Mouse (Mus musculus) G1E (cell line): ENCODE results near the gene Kcnh6.

Source experiments
- CTCF ChIP-seq: IDR thresholded peaks from 2 replicates; pipeline ENCODE4 v1.5.1; 2012; ENCODE audit warnings: low read depth, low read length, inconsistent platforms, mixed read lengths
- GATA1 ChIP-seq: IDR thresholded peaks from 2 replicates; pipeline ENCODE4 v1.6.1; 2012; ENCODE audit warnings: borderline replicate concordance, low read length, inconsistent platforms, mixed read lengths
- POLR2AphosphoS5 ChIP-seq: IDR thresholded peaks from 2 replicates; pipeline ENCODE4 v1.6.1; 2012; ENCODE audit warnings: low read depth, low read length, inconsistent platforms; ENCODE audit not compliant: insufficient replicate concordance
- TAL1 ChIP-seq: conservative IDR thresholded peaks from 2 replicates; pipeline ENCODE4 v1.6.1; 2012; ENCODE audit warnings: low read depth, low read length, inconsistent platforms, mixed read lengths

- TF ChIP-seq CTCF = no peak
- TF ChIP-seq TAL1 = no peak
- no peak for TF ChIP-seq POLR2AphosphoS5
- TF ChIP-seq GATA1 = no peak
These were observed 29.7 kb upstream of the Kcnh6 start for GRCm38 (mm10) chr11:105978232-105978631.
